16 mouse cellular contexts compared by ENCODE assay signal in genomic region chr6:114833058-114833685, GRCm38 (mm10).
DNase-seq lines count a peak whose midpoint lies in the region; ATAC-seq and TF ChIP-seq lines count a peak whose summit lies in the region.
"Had no signal": no experiment of that assay in that cellular context is flagged by ENCODE, and none has a peak within 500 bp of the region (broad histone marks: within the 10 kb centered on the region; RNA-seq: fewer than 3 reads in every experiment).

No protein-coding gene starts in this region.

- ATAC-seq in hindbrain, embryonic 16.5 days = no peak
- no peak for ATAC-seq in lung, embryonic 15.5 days (ENCODE audit: borderline replicate concordance, extremely low read depth, low FRiP score, low TSS enrichment)
- no peak for ATAC-seq in limb, embryonic 15.5 days (ENCODE audit: insufficient number of reproducible peaks, low FRiP score, low TSS enrichment, low read depth)
- ATAC-seq: forebrain, embryonic 13.5 days; inflammation-experienced regulatory T-cells, adult 6 months had no signal

- peak; percentile 49 for DNase-seq in gastrocnemius, adult 18-20 months (ENCODE audit: low spot score)
- DNase-seq in gastrocnemius, postnatal 14 days = no peak
- DNase-seq in hindbrain, embryonic 10.5 days (ENCODE audit: low spot score) = no peak
- no peak for DNase-seq in lung, adult 2 months
- no peak for DNase-seq in cerebellum, adult 2 months
- DNase-seq: cerebellum, adult 11-12 months; gastrocnemius, postnatal 10 days; retina, postnatal 1 day; thymus, adult 2 months had no signal

- no peak for TF ChIP-seq CTCF in lung, adult 2 months (IDR thresholded peaks at IDR 0.05; ENCODE audit: insufficient read depth, low read length)
- no peak for TF ChIP-seq CTCF in cerebellum, adult 2 months (IDR thresholded peaks at IDR 0.05; ENCODE audit: borderline replicate concordance, insufficient read depth, low read depth, low read length)

- H3K27ac ChIP-seq in hindbrain, embryonic 10.5 days = peak overlapping the region; percentile 62
- H3K27ac ChIP-seq in hindbrain, embryonic 16.5 days (ENCODE audit: low read depth, low read length) = no peak overlapping the region; the same call in 1 of the 2 replicates
- 0 out of 2 replicates have a peak overlapping the region, but pooled peaks have one; percentile 17 for H3K27ac ChIP-seq in lung, embryonic 15.5 days
- peak overlapping the region; percentile 54; the same call in 1 of the 2 replicates for H3K27ac ChIP-seq in limb, embryonic 15.5 days
- H3K27ac ChIP-seq in cerebellum, adult 2 months (ENCODE audit: insufficient read depth, low read length) = no peak overlapping the region
- H3K27ac ChIP-seq: forebrain, embryonic 13.5 days had no signal

- H3K9ac ChIP-seq in hindbrain, embryonic 16.5 days (ENCODE audit: low read depth, low read length) = no peak overlapping the region
- H3K9ac ChIP-seq in lung, embryonic 15.5 days = no peak overlapping the region
- H3K9ac ChIP-seq in limb, embryonic 15.5 days = no peak overlapping the region
- H3K9ac ChIP-seq: forebrain, embryonic 13.5 days; limb, embryonic 12.5 days had no signal

- H3K4me1 ChIP-seq in hindbrain, embryonic 10.5 days (replicated peaks) = peaks cover 33% of the 10 kb centered on the region
- H3K4me1 ChIP-seq in hindbrain, embryonic 16.5 days (ENCODE audit: control insufficient read depth, insufficient read depth, low read depth, low read length) = peaks cover 14% of the 10 kb centered on the region
- peaks cover 29% of the 10 kb centered on the region for H3K4me1 ChIP-seq in lung, embryonic 15.5 days
- H3K4me1 ChIP-seq in lung, adult 2 months (ENCODE audit: control insufficient read depth, insufficient read depth, low read length) = peaks cover 6% of the 10 kb centered on the region; the same call in 1 of the 2 replicates
- peaks cover 15% of the 10 kb centered on the region for H3K4me1 ChIP-seq in limb, embryonic 15.5 days
- no peaks in the 10 kb centered on the region for H3K4me1 ChIP-seq in cerebellum, adult 2 months (ENCODE audit: control insufficient read depth, insufficient read depth, low read length)

- no peak overlapping the region for H3K4me3 ChIP-seq in hindbrain, embryonic 10.5 days
- no peak overlapping the region for H3K4me3 ChIP-seq in hindbrain, embryonic 16.5 days (ENCODE audit: low read length)
- H3K4me3 ChIP-seq in lung, embryonic 15.5 days = no peak overlapping the region
- no peak overlapping the region for H3K4me3 ChIP-seq in lung, adult 2 months (replicated peaks; ENCODE audit: extremely low read depth, low read depth, low read length)
- no peak overlapping the region for H3K4me3 ChIP-seq in limb, embryonic 15.5 days
- H3K4me3 ChIP-seq in cerebellum, adult 2 months (replicated peaks; ENCODE audit: insufficient read depth, low read depth, low read length) = no peak overlapping the region
- H3K4me3 ChIP-seq: forebrain, embryonic 13.5 days; limb, embryonic 12.5 days; megakaryocyte, embryonic 14.5 days had no signal

- intact Hi-C loops in gastrocnemius, postnatal 14 days (cut with DNase I; ENCODE audit: low total_unique reads) = no loop called here

- H3K27me3 ChIP-seq in hindbrain, embryonic 10.5 days (ENCODE audit: insufficient read depth, poor library complexity, severe bottlenecking) = no peaks in the 10 kb centered on the region
- no peaks in the 10 kb centered on the region for H3K27me3 ChIP-seq in hindbrain, embryonic 16.5 days (replicated peaks; ENCODE audit: control insufficient read depth, insufficient read depth, low read length)
- H3K27me3 ChIP-seq in lung, embryonic 15.5 days = no peaks in the 10 kb centered on the region
- no peaks in the 10 kb centered on the region for H3K27me3 ChIP-seq in limb, embryonic 15.5 days
- no peaks in the 10 kb centered on the region for H3K27me3 ChIP-seq in cerebellum, adult 2 months (ENCODE audit: control insufficient read depth, insufficient read depth, low read length)
- H3K27me3 ChIP-seq: forebrain, embryonic 13.5 days; limb, embryonic 12.5 days; megakaryocyte, embryonic 14.5 days had no signal

- no peaks in the 10 kb centered on the region for H3K9me3 ChIP-seq in hindbrain, embryonic 10.5 days
- no peaks in the 10 kb centered on the region for H3K9me3 ChIP-seq in hindbrain, embryonic 16.5 days (ENCODE audit: control insufficient read depth, low read length)
- no peaks in the 10 kb centered on the region for H3K9me3 ChIP-seq in lung, embryonic 15.5 days
- no peaks in the 10 kb centered on the region for H3K9me3 ChIP-seq in limb, embryonic 15.5 days
- H3K9me3 ChIP-seq: forebrain, embryonic 13.5 days; limb, embryonic 12.5 days had no signal

- H3K36me3 ChIP-seq in hindbrain, embryonic 10.5 days = no peaks in the 10 kb centered on the region
- no peaks in the 10 kb centered on the region for H3K36me3 ChIP-seq in hindbrain, embryonic 16.5 days (ENCODE audit: control insufficient read depth, insufficient read depth, low read length)
- H3K36me3 ChIP-seq in lung, embryonic 15.5 days = no peaks in the 10 kb centered on the region
- no peaks in the 10 kb centered on the region for H3K36me3 ChIP-seq in limb, embryonic 15.5 days

- no peak for TF ChIP-seq POLR2A in lung, adult 2 months (IDR thresholded peaks at IDR 0.05; ENCODE audit: borderline replicate concordance, extremely low read depth, low read depth, low read length)
- no peak for TF ChIP-seq POLR2A in cerebellum, adult 2 months (IDR thresholded peaks at IDR 0.05; ENCODE audit: borderline replicate concordance, insufficient read depth, low read length)

- no peak overlapping the region for H3K4me2 ChIP-seq in hindbrain, embryonic 16.5 days (ENCODE audit: low read length)
- H3K4me2 ChIP-seq in lung, embryonic 15.5 days = no peak overlapping the region
- H3K4me2 ChIP-seq in limb, embryonic 15.5 days = no peak overlapping the region
- H3K4me2 ChIP-seq: forebrain, embryonic 13.5 days; limb, embryonic 12.5 days had no signal

- WGBS in hindbrain, embryonic 10.5 days = 74% methylated on average over 9 of the region's 9 CpGs
- 66% methylated on average over 9 of the region's 9 CpGs for WGBS in hindbrain, embryonic 16.5 days
- WGBS in lung, embryonic 15.5 days = 58% methylated on average over 9 of the region's 9 CpGs
- 73% methylated on average over 9 of the region's 9 CpGs for WGBS in lung, adult 2 months
- WGBS in limb, embryonic 15.5 days = 69% methylated on average over 9 of the region's 9 CpGs
- WGBS in cerebellum, adult 2 months = 84% methylated on average over 9 of the region's 9 CpGs

Comparison
In these comparisons a context has a peak if more than half of its experiments do, and no peak if none do; other contexts are left out.
1. H3K27ac ChIP-seq: peak in hindbrain, embryonic 10.5 days (single experiment), lung, embryonic 15.5 days (single experiment) and limb, embryonic 15.5 days (single experiment); none in hindbrain, embryonic 16.5 days (single experiment) and cerebellum, adult 2 months (single experiment).